Mouse (Mus musculus) macrophage (primary cell): ENCODE data around the gene Lrp10. TPM values are rescaled to one million over a fixed set of nuclear protein-coding genes. Genes with fewer than 3 reads are reported as not detected.

ENCODE experiments used
- H3K27ac ChIP-seq: fragments of 350-480 bp; formaldehyde crosslinking; 2 replicates; pipeline ENCODE4 v1.9.0; 2021
- H3K36me3 ChIP-seq: fragments of 350-480 bp; formaldehyde crosslinking; 2 replicates; pipeline ENCODE4 v1.9.0; 2021; ENCODE audit errors: inconsistent target
- H3K4me3 ChIP-seq: fragments of 350-480 bp; formaldehyde crosslinking; 2 replicates; pipeline ENCODE4 v1.9.0; 2021; ENCODE audit errors: inconsistent target
- H3K79me2 ChIP-seq: fragments of 350-480 bp; formaldehyde crosslinking; 2 replicates; pipeline ENCODE4 v1.9.0; 2021; ENCODE audit errors: inconsistent target
- WGBS: methylation state at CpG from one replicate; pipeline ENCODE4 v1.1.7; 2026; ENCODE audit warnings: inconsistent platforms; ENCODE audit not compliant: missing documents; 5-methylcytosine and 5-hydroxymethylcytosine counted together
- polyA plus RNA-seq: library from polyadenylated mRNA; stranded (reverse); fragments of 250-400 nt; gene quantifications from 3 replicates; pipeline ENCODE4 v1.2.4, GENCODE M21; 2018; ENCODE audit warnings: inconsistent platforms
- total RNA-seq, 78 experiments: library from RNA; depleted of rRNA; stranded (reverse); fragments of 250-400 nt; gene quantifications; 1 replicate in 9 of 78; 2 replicates in 24 of 78; 3 replicates in 43 of 78; 4 replicates in 2 of 78; pipeline ENCODE4 v1.2.4; 2018; ENCODE audit warnings: inconsistent platforms in 56 of 78

Lrp10 gene
- 100 to 1,000 TPM in 1 of 26 experiments, 10 to 100 TPM in 25; 19.0 to 108 (median 46.7) TPM for total RNA-seq (2018; cell fraction: chromatin; rRNA removed)
- 100 to 1,000 TPM in 4 of 26 experiments, 10 to 100 TPM in 22; 52.0 to 112 (median 79.2) TPM for total RNA-seq (2018; cell fraction: cytosol; rRNA removed)
- total RNA-seq (2018; cell fraction: nucleus; rRNA removed), result 100 to 1,000 TPM in 13 of 26 experiments, 10 to 100 TPM in 13; 53.0 to 172 (median 101) TPM
- polyA plus RNA-seq, result 48.6 to 72.9 TPM (median 53.7 TPM) in 3 replicates

DNA sequence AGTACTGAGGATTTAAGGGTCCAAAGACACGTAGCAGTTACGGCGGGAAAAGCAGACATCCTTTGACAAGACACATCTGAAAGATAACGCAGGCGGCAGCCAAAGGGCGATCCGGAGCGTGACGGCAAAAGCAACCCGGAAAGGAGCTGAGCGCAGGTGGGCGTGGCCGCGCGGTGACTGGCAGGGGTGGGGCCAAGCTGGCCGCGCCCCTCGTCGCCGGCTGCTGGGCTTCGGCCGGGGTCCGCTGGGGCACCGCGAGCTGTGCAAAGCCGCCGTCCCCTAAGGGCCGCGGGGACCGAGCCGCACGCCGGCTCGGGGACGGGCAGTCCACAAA lies at the start of gene Lrp10:
Lrp10 (plus strand) TSS at position 179 of the 334 bp plus-strand sequence.
- Histone ChIP-seq H3K79me2 (no peaks in the 10 kb centered on the region; the same call in 1 of the 2 replicates), H3K36me3 (peaks cover 28% of the 10 kb centered on the region), H3K4me3 (peak within 1 kb of the TSS; percentile 43), H3K27ac (peak within 1 kb of the TSS; percentile 39)
- WGBS, result 0% methylated on average over 22 of the region's 35 CpGs

DNA sequence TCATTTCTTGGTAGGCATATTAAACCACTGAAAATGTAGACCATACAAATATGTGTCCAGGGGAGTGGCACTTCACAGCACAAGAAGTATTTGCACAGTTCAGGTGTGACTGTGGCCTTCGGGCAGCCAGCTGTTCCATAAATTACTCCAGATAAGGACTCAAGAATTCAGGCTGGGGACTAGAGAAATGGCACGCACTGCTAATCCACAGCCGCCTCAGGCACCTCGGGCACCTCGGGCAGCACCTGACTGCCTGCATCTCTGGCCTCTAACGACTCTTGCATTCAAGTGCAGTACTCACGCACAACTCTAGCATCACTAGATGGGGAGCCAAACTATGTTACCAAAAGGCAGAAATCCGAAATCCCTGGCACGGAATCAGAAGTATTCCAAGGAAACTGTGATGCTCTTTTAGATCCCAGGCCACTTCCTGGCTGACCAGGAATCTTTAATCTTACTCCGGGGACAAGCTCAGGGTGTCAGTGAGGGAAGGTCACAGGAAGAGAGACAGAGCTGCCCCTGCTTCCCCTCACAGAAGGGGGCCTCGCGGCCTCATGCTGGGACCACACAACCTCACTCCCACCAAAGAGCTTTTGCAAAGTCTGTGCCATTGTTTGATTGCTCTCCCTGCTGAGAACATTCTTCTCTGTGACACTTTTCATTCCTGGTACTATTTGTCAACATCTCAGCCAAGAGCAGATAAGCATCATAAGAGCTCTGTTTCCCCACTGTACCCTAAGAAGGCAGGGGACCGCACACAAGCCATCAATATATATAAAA lies 48.5 kb upstream of the Lrp10 start:
- WGBS, result 90% methylated on average over 13 of the region's 13 CpGs
- no peaks in the 10 kb centered on the region for H3K36me3 ChIP-seq
- no peaks in the 10 kb centered on the region for H3K79me2 ChIP-seq
- H3K27ac ChIP-seq, result no peak overlapping the region
- H3K4me3 ChIP-seq, result no peak overlapping the region

DNA sequence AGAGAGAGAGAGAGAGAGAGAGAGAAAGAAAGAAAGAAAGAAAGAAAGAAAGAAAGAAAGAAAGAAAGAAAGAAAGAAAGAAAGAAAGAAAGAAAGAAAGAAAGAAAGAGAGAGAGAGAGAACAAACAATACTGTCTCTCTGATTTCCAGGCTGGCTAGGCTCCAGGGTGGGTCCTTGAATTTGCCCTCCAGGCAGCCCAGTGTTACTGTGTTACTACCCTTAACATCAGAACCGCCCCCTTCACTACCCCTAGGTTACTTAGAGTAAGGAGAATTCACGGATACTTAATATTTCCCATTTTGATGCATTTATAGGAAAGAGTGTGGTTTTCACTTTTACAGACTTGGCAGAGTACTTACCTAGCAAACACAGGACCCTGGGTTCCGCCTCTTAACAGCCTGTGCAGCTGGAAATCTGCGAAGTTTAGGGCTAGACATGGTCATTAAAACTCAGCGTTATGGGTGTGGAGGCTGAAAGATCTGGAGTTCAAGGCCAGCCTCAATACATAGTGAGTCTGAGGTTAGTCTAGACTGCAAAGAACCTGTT lies 47.6 kb upstream of the Lrp10 start:
- 81% methylated on average over 5 of the region's 5 CpGs for WGBS
- H3K27ac ChIP-seq, result no peak overlapping the region
- H3K36me3 ChIP-seq, result no peaks in the 10 kb centered on the region
- no peaks in the 10 kb centered on the region for H3K79me2 ChIP-seq
- H3K4me3 ChIP-seq, result no peak overlapping the region

DNA sequence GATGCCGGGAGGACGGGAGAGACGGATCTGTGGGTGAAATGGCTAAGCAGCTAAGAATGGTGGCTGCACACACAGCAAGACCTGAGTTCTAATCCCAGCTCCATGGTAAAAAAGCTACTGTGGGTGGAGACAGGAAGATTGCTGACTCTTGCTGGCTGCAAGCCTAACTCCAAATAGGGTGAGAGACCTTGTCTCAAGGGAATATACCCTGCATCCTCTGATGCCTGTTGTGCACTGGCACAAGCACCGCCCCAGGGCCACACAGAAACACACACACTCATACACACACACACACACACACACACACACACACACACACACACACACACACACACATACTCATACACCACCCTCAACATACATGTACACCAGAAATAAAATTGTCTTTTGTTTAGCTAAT lies 47.1 kb upstream of the Lrp10 start:
- 92% methylated on average over 4 of the region's 4 CpGs for WGBS
- H3K27ac ChIP-seq, result no peak overlapping the region
- no peak overlapping the region for H3K4me3 ChIP-seq
- no peaks in the 10 kb centered on the region for H3K79me2 ChIP-seq
- H3K36me3 ChIP-seq, result no peaks in the 10 kb centered on the region

DNA sequence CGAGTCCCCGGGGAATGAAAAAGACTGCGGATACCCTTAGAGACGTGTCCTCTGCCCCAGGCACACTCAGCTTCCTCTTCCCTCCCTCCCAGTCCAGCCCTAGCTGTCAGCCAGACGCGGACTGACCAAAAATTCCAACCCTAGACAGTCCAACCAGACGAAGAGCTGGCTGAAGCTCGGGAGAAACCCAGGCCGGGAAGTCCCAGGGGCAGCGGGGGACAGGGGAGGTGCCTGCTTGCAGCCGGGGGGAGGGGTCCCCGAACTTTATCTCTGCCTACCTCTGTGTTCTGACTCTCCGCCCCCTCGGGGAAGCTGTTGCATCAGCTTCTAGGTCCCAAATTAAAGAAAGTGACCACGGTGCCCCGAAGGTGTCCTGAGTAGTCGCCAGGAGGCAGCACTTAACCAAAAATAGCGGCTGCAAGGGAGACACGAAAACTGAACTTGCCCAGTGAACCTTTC lies 46.3 kb upstream of the Lrp10 start, which contains the start of gene Slc7a7:
Slc7a7 (minus strand) TSS at position 158 of the 459 bp plus-strand sequence.
- Histone ChIP-seq H3K36me3 (no peaks in the 10 kb centered on the region), H3K4me3 (no peak within 1 kb of the TSS), H3K27ac (no peak within 1 kb of the TSS), H3K79me2 (no peaks in the 10 kb centered on the region)
- WGBS, result 41% methylated on average over 19 of the region's 19 CpGs

DNA sequence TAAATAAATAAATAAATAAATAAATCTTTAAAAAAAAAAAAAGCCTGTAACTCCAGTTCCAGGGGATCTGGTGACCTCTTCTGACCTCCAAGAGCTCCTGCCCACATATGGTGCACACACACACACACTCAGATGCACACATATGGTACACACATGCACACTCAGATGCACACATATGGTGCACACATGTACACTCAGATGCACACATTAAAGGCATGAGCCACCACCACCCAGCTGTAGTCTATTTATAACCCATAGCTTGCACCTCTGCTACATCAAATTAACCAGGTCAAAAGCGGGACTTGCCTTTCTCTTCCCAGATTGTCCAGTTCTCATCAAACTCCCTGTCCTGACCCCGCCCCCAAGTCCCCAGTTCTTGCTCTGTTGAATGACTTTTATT lies 42.9 kb upstream of the Lrp10 start:
- no peak overlapping the region for H3K4me3 ChIP-seq
- 97% methylated on average over 2 of the region's 2 CpGs for WGBS
- H3K79me2 ChIP-seq, result no peaks in the 10 kb centered on the region
- H3K27ac ChIP-seq, result no peak overlapping the region
- H3K36me3 ChIP-seq, result no peaks in the 10 kb centered on the region

DNA sequence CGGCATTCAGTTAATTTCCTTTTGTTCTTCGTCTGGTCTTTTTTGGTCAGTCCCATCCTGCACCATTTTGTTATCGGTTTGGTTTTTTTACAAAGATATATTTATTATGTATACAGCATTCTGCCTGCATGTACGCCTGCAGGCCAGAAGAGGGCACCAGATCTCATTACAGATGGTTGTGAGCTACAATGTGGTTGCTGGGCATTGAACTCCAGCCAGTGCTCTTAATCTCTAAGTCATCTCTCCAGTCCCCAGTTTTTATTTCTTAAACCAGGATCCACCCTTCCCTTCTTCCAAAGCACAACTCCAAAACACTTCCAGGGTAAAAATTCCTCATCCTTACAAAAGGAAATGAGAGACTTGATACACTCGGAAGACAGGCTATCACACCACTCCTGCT lies 40.5 kb upstream of the Lrp10 start:
- Histone ChIP-seq H3K4me3 (no peak overlapping the region), H3K36me3 (no peaks in the 10 kb centered on the region), H3K27ac (no peak overlapping the region), H3K79me2 (no peaks in the 10 kb centered on the region)
- 60% methylated on average over 5 of the region's 5 CpGs for WGBS

DNA sequence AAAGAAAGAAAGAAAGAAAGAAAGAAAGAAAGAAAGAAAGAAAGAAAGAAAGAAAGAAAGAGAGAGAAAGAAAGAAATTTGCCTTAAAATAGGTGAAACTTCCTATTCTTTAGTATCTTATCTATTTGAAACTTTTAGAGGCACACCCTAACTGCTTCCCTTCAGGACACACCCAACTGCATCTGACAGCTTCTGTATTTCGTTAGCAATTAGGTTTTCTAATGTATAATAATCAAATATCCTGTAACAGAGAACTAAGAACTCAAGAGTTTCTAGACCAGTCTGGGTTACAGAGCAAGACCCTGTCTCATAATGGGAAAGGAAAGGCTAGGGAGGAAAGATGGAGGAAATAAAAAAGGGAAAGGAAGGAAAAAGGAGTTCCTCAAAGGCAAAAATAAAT lies 39.3 kb upstream of the Lrp10 start:
- no peak overlapping the region for H3K4me3 ChIP-seq
- no peaks in the 10 kb centered on the region for H3K79me2 ChIP-seq
- 71% methylated on average over 1 of the region's 1 CpGs for WGBS
- H3K27ac ChIP-seq, result no peak overlapping the region
- peaks cover 6% of the 10 kb centered on the region; the same call in 1 of the 2 replicates for H3K36me3 ChIP-seq

DNA sequence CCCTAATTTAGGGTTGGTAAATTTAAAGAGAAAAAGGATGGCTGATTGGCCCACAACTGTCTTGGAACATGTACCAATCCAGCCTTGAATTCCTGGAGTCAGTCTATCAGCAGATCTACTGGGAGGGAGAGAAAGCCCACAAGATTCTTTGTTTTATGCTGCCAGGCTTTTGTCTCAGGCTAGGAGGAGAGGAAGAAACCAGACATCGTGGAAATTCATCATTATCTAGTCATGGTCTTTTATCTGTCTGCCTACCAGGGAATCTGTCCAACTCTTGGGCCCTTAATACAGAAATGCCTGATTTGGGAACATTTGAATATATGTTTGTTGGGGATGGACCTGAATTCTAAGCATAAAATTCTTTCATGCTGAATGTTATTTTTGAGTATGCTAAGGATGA lies 38.4 kb upstream of the Lrp10 start:
- WGBS, result 100% methylated on average over 1 of the region's 1 CpGs
- no peaks in the 10 kb centered on the region for H3K79me2 ChIP-seq
- H3K4me3 ChIP-seq, result no peak overlapping the region
- H3K36me3 ChIP-seq, result peaks cover 6% of the 10 kb centered on the region; the same call in 1 of the 2 replicates
- no peak overlapping the region for H3K27ac ChIP-seq

DNA sequence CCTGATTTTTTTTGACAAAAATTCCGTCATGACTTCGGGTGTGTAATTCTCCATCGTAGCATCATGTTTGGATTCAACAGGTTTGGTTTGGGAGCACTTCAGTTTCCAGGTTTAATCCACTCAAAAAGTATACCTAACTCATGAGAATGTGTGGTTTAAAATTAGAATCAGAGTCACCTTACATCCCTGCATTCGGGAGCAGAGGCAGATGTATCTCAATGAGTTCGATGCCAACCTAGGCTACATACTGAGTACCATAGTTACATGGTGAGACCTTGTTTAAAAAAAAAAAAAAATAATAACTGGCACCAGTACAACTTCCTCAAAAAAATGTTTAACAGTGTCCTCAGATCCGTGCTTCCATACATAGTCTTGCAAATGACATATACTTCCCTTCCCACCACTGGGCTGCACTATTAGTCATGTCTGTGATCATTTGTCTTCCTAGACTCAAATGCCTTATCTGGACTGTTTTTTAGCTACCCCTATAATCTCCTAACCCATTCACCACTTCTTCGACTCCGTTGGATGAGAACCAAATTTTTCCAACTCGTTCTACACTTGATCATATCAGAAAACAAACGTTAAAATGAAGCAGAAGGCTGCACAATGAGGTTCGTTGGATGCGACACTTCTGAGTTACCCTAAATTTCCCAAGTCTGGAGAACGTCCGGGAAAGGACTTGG lies 37.8 kb upstream of the Lrp10 start:
- WGBS, result 26% methylated on average over 14 of the region's 14 CpGs
- Histone ChIP-seq H3K36me3 (peaks cover 6% of the 10 kb centered on the region; the same call in 1 of the 2 replicates), H3K79me2 (no peaks in the 10 kb centered on the region), H3K4me3 (peak overlapping the region; percentile 46), H3K27ac (peak overlapping the region; percentile 82)

DNA sequence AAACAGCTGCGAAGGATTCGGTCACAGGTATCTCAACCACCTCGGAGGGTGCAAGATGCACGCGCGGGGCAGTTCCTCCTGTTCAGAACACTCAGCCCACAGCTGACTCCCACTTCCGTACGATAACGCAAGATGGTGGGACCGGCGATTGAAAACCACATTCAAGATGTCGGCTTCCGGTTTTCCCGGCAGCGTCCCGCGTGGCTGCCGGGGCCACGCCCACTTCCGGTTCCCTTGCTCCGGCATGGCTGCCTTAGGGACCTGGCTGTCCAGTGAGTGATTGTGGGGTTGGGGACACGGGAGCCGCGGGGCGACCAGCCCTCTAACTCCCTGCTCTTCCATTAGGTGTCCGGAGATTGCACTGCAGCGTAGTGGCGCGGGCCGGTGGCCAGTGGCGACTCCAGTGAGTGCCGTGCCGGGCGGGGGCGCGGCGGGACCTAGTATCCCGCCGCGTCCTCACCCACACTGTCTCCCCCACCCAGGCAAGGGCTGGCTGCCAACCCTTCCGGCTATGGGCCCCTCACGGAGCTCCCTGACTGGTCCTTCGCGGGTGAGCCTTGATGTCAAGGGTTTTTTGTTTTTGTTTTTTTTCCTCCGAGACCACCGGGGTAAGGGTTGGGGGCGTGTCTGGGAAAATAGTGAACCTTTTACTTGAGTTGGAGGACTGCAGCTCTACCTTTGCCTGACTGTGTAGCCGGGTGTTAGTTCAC lies 37.1 kb upstream of the Lrp10 start, which contains the start of gene Mrpl52:
Mrpl52 (plus strand) TSS at position 221 of the 710 bp plus-strand sequence.
- peak within 1 kb of the TSS; percentile 46 for H3K4me3 ChIP-seq
- H3K27ac ChIP-seq, result peak within 1 kb of the TSS; percentile 82
- no peaks in the 10 kb centered on the region for H3K79me2 ChIP-seq
- H3K36me3 ChIP-seq, result peaks cover 6% of the 10 kb centered on the region; the same call in 1 of the 2 replicates
- WGBS, result under 1% methylated on average over 48 of the region's 48 CpGs

DNA sequence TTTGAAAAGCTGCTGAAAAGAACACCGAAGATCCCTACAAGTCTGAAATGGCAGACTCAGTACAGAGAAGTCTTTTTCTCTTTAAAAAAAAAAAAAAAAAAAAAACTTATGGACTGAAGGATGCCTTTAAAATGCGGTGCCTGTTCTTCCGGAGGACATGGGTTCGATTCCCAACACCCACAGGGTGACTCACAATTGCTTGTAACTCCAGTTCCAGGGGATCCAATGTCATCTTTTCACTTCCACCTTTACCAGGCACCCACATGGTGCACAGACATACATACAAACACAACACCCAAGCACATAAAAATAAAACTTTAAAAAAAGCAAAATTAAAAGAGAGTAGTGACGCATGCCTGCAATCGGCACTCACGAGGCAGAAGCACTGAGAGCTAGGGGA lies 36.2 kb upstream of the Lrp10 start:
- peaks cover 6% of the 10 kb centered on the region; the same call in 1 of the 2 replicates for H3K36me3 ChIP-seq
- no peak overlapping the region for H3K4me3 ChIP-seq
- H3K79me2 ChIP-seq, result no peaks in the 10 kb centered on the region; the same call in 1 of the 2 replicates
- WGBS, result 83% methylated on average over 7 of the region's 7 CpGs
- H3K27ac ChIP-seq, result no peak overlapping the region

DNA sequence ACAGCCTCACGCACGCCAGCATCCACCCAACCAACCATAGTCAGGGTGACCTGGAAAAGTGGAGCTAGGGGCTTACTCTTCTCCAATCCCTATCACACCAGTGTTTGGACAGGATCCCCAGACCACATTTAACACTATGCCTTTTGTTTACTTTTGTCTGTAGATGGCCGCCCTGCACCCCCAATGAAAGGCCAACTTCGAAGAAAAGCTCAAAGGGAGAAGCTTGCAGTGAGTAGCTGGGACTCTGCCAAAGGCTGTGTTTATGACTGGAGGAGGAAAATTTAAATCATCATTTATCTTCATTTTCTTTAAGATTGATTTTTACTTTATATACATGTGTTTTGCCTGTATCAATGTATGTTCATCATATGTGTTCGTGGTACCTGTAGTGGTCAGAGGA lies 35.5 kb upstream of the Lrp10 start:
- no peak overlapping the region for H3K4me3 ChIP-seq
- H3K36me3 ChIP-seq, result peaks cover 6% of the 10 kb centered on the region; the same call in 1 of the 2 replicates
- no peak overlapping the region for H3K27ac ChIP-seq
- WGBS, result 92% methylated on average over 5 of the region's 5 CpGs
- no peaks in the 10 kb centered on the region; the same call in 1 of the 2 replicates for H3K79me2 ChIP-seq
